Mouse (Mus musculus) hindbrain, embryonic 14.5 days (tissue): ENCODE data around the gene Orc1. TPM values are rescaled to one million over a fixed set of nuclear protein-coding genes. Genes with fewer than 3 reads are reported as not detected.

Experiments used
- ATAC-seq: fragments of 200-750 bp; cut with Nextera tagmentation; 2 replicates; pipeline ENCODE4 v1.8.0; 2017; ENCODE audit warnings: moderate number of reproducible peaks, mild to moderate bottlenecking, moderate TSS enrichment, moderate library complexity; ENCODE audit not compliant: low FRiP score
- DNase-seq: peaks from one replicate; pipeline ENCODE4 v3.0.0-alpha.2; 2015; ENCODE audit warnings: low spot score
- H3K27ac ChIP-seq: fragments of 300-500 bp; sonication (generic); 2 replicates; pipeline ENCODE4 v1.5.1; 2014; ENCODE audit warnings: mild to moderate bottlenecking, moderate library complexity
- H3K27me3 ChIP-seq: fragments of 300-500 bp; sonication (generic); 2 replicates; pipeline ENCODE4 v1.6.1; 2014; ENCODE audit warnings: mild to moderate bottlenecking, low read length, mixed read lengths; ENCODE audit not compliant: control insufficient read depth, insufficient read depth
- H3K36me3 ChIP-seq: fragments of 300-500 bp; sonication (generic); replicated peaks from 2 replicates; pipeline ENCODE4 v1.6.1; 2014; ENCODE audit not compliant: control insufficient read depth, insufficient read depth
- H3K4me1 ChIP-seq: fragments of 300-500 bp; sonication (generic); replicated peaks from 2 replicates; pipeline ENCODE4 v1.6.1; 2014; ENCODE audit warnings: antibody characterized with exemption, low read length, mixed read lengths; ENCODE audit not compliant: control insufficient read depth, insufficient read depth
- H3K4me2 ChIP-seq: fragments of 300-500 bp; sonication (generic); replicated peaks from 2 replicates; pipeline ENCODE4 v1.6.1; 2014; ENCODE audit warnings: mild to moderate bottlenecking, moderate library complexity
- H3K4me3 ChIP-seq: fragments of 300-500 bp; sonication (generic); replicated peaks from 2 replicates; pipeline ENCODE4 v1.5.1; 2014; ENCODE audit warnings: mild to moderate bottlenecking, low read length
- H3K9ac ChIP-seq: fragments of 300-500 bp; sonication (generic); 2 replicates; pipeline ENCODE4 v1.6.1; 2014
- H3K9me3 ChIP-seq: fragments of 300-500 bp; sonication (generic); 2 replicates; pipeline ENCODE4 v1.6.1; 2016; ENCODE audit warnings: low read length; ENCODE audit not compliant: control insufficient read depth
- WGBS: fragments of 180-500 bp; shearing (Covaris S2); extraction: QIAGEN DNeasy Blood & Tissue Kit; methylation state at CpG from one replicate; pipeline ENCODE4 v1.1.7; 2014; 5-methylcytosine and 5-hydroxymethylcytosine counted together
- polyA plus RNA-seq: library from polyadenylated mRNA; unstranded; fragments of >200 nt; fragmentation: Nextera tagmentation; extraction: Ambion mirVana; gene quantifications from 2 replicates; pipeline ENCODE4 v1.2.1, GENCODE M21; 2014

Orc1 gene
- polyA plus RNA-seq: 1.0 and 2.1 TPM in 2 replicates

GRCm38 (mm10) chr4:108578840-108579742, at the start of gene Orc1, which contains the start of gene Prpf38a:
TSS of gene Orc1 (plus strand) at chr4:108579423.
TSS of gene Prpf38a (minus strand) at chr4:108579336.
- Histone ChIP-seq H3K27me3 (no peaks in the 10 kb centered on the region), H3K27ac (peak within 1 kb of the TSS; percentile 71), H3K4me1 (peaks cover 15% of the 10 kb centered on the region), H3K9me3 (no peaks in the 10 kb centered on the region), H3K4me3 (peak within 1 kb of the TSS; percentile 57), H3K36me3 (peaks cover 24% of the 10 kb centered on the region), H3K4me2 (peak within 1 kb of the TSS; percentile 77), H3K9ac (peak within 1 kb of the TSS; percentile 68)
- peak; percentile 98 for ATAC-seq
- WGBS: under 1% methylated on average over 64 of the region's 64 CpGs
- peak; percentile 99 for DNase-seq

GRCm38 (mm10) chr4:108539701-108540100, 39.5 kb upstream of the Orc1 start:
- DNase-seq (no peak), ATAC-seq (no peak)
- no peaks in the 10 kb centered on the region for H3K9me3 ChIP-seq
- no peak overlapping the region for H3K27ac ChIP-seq
- H3K9ac ChIP-seq: no peak overlapping the region
- WGBS: 96% methylated on average over 2 of the region's 2 CpGs
- peaks cover 44% of the 10 kb centered on the region for H3K36me3 ChIP-seq
- no peaks in the 10 kb centered on the region for H3K4me1 ChIP-seq
- H3K4me3 ChIP-seq: no peak overlapping the region
- H3K4me2 ChIP-seq: no peak overlapping the region
- H3K27me3 ChIP-seq: no peaks in the 10 kb centered on the region

- H3K9ac ChIP-seq: no peak overlapping the region
- H3K4me3 ChIP-seq: no peak overlapping the region
- H3K9me3 ChIP-seq: no peaks in the 10 kb centered on the region
- no peaks in the 10 kb centered on the region for H3K4me1 ChIP-seq
- H3K4me2 ChIP-seq: no peak overlapping the region
- 76% methylated on average over 1 of the region's 1 CpGs for WGBS
- peaks cover 98% of the 10 kb centered on the region for H3K36me3 ChIP-seq
- DNase-seq: no peak
- no peaks in the 10 kb centered on the region for H3K27me3 ChIP-seq
- ATAC-seq: no peak
- H3K27ac ChIP-seq: no peak overlapping the region
These were observed 14.2 kb upstream of the Orc1 start for GRCm38 (mm10) chr4:108565026-108565425.

- whole genome bisulfite sequencing: 97% methylated on average over 3 of the region's 3 CpGs
- Histone ChIP-seq H3K36me3 (peaks cover 79% of the 10 kb centered on the region), H3K4me2 (no peak overlapping the region), H3K27ac (no peak overlapping the region), H3K4me1 (peaks cover 6% of the 10 kb centered on the region), H3K27me3 (no peaks in the 10 kb centered on the region), H3K9me3 (no peaks in the 10 kb centered on the region), H3K9ac (no peak overlapping the region), H3K4me3 (no peak overlapping the region)
- DNase-seq (no peak), ATAC-seq (no peak)
These were observed 6.6 kb upstream of the Orc1 start for GRCm38 (mm10) chr4:108572644-108573043.

- H3K4me3 ChIP-seq: peak overlapping the region; percentile 57
- no peaks in the 10 kb centered on the region for H3K27me3 ChIP-seq
- peak overlapping the region; percentile 77 for H3K4me2 ChIP-seq
- H3K27ac ChIP-seq: no peak overlapping the region
- peak overlapping the region; percentile 68 for H3K9ac ChIP-seq
- peaks cover 15% of the 10 kb centered on the region for H3K4me1 ChIP-seq
- DNase-seq (no peak), ATAC-seq (no peak)
- peaks cover 16% of the 10 kb centered on the region for H3K36me3 ChIP-seq
- WGBS: under 1% methylated on average over 16 of the region's 16 CpGs
- H3K9me3 ChIP-seq: no peaks in the 10 kb centered on the region
These were observed 654 bp downstream of the Orc1 start for GRCm38 (mm10) chr4:108579743-108580411.

- Histone ChIP-seq H3K27ac (no peak overlapping the region), H3K27me3 (no peaks in the 10 kb centered on the region), H3K36me3 (no peaks in the 10 kb centered on the region), H3K4me1 (no peaks in the 10 kb centered on the region), H3K4me3 (no peak overlapping the region), H3K4me2 (no peak overlapping the region), H3K9ac (no peak overlapping the region), H3K9me3 (no peaks in the 10 kb centered on the region)
- WGBS: 97% methylated on average over 2 of the region's 2 CpGs
- ATAC-seq: no peak
- DNase-seq: no peak
These were observed 14.2 kb downstream of the Orc1 start for GRCm38 (mm10) chr4:108593376-108593775.

GRCm38 (mm10) chr4:108595785-108596184, 16.6 kb downstream of the Orc1 start:
- 89% methylated on average over 1 of the region's 1 CpGs for WGBS
- H3K36me3 ChIP-seq: no peaks in the 10 kb centered on the region
- no peaks in the 10 kb centered on the region for H3K4me1 ChIP-seq
- no peak for DNase-seq
- H3K27me3 ChIP-seq: no peaks in the 10 kb centered on the region
- H3K4me2 ChIP-seq: no peak overlapping the region
- ATAC-seq: no peak
- H3K4me3 ChIP-seq: no peak overlapping the region
- H3K9me3 ChIP-seq: no peaks in the 10 kb centered on the region
- no peak overlapping the region for H3K9ac ChIP-seq
- no peak overlapping the region for H3K27ac ChIP-seq

GRCm38 (mm10) chr4:108598306-108598705, 19.1 kb downstream of the Orc1 start:
- no peaks in the 10 kb centered on the region for H3K27me3 ChIP-seq
- no peak for ATAC-seq
- H3K27ac ChIP-seq: no peak overlapping the region
- H3K4me3 ChIP-seq: no peak overlapping the region
- no peak for DNase-seq
- no peak overlapping the region for H3K4me2 ChIP-seq
- no peaks in the 10 kb centered on the region; the same call in 1 of the 2 replicates for H3K36me3 ChIP-seq
- H3K4me1 ChIP-seq: no peaks in the 10 kb centered on the region
- 94% methylated on average over 4 of the region's 4 CpGs for WGBS
- H3K9me3 ChIP-seq: no peaks in the 10 kb centered on the region
- H3K9ac ChIP-seq: no peak overlapping the region

- WGBS: 94% methylated on average over 7 of the region's 7 CpGs
- Histone ChIP-seq H3K36me3 (peaks cover 15% of the 10 kb centered on the region), H3K27me3 (no peaks in the 10 kb centered on the region), H3K4me3 (no peak overlapping the region), H3K9ac (no peak overlapping the region), H3K27ac (no peak overlapping the region), H3K4me1 (no peaks in the 10 kb centered on the region), H3K9me3 (no peaks in the 10 kb centered on the region), H3K4me2 (no peak overlapping the region)
- DNase-seq (no peak), ATAC-seq (no peak)
These were observed 22.6 kb downstream of the Orc1 start for GRCm38 (mm10) chr4:108601870-108602269.
